Mouse (Mus musculus): ENCODE data around the gene Cyp4x1.
A peak's percentile ranks its signal among the peaks of the same experiment; 100 is the strongest.

Gene Cyp4x1

DNA sequence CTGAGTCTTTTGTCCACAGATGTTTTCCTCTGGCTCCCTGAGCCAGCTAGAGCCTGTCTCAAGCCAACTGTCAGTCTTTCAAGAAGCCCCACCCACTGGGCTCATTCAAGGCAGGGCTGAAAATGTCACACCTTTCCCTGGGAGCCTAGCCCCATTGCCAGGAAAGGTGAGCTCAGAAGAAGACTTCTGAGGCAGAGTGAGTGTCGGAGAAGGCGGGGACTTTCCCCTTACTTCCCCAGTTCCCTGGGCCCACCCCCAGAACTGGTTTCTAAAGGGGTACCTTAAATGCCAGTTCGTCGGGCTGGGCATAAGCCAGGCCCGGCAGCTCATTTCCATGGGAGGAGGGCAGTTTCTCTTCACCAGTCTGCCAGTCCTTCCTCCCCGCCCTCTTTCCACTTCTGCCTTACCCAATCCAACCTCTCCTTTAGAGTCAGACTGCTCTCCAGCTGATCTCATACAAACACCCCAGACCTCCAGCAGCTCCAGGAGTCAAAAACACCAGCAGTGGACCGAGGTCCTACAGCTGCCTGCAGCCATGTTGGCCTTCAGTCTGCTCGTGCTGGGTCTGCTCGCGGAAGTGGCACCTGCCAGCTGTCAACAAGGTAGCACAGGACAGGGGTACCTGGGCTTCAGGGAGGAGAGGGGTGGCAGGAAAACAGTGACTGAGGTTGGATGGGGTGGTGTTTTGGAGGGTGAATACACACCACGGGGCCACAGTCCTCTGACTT is 45.3 kb downstream of the Cyp4x1 start, which contains the start of gene Pdzk1ip1:
TSS of gene Pdzk1ip1 (plus strand) at position 98 of the 728 bp plus-strand sequence.
- peak; percentile 48 for DNase-seq (ENCODE audit: low spot score)

DNA sequence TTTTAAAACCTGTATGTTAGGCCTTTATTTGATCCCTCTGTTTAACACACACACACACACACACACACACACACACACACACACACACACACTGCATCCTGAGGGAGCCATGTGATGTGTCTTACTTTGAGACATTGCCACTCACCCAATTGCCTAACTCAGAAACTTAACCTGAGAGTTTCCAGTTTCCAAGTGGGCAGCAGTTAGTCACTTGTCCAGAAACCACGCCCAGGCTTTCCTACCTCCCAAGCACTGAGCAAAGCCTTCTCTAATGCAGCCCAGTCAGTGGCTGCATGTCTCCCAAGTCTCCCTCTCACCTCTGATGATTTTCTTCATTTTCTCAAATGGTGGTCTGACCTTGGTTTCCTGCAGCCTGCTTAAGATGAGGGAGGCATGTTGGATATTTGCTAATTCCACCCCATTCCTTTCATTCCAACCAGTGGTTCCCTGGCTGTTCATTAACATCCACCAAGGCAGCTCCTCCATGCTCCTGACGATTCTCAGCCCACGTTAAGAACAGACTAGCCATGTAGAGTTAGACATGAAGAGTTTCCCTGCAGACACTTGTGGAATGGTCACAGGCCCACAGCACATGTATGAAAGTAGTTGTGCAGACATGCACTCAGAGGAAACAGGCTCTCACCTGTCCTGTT is 47.2 kb downstream of the Cyp4x1 start:
- DNase-seq (ENCODE audit: low spot score): no peak

DNA sequence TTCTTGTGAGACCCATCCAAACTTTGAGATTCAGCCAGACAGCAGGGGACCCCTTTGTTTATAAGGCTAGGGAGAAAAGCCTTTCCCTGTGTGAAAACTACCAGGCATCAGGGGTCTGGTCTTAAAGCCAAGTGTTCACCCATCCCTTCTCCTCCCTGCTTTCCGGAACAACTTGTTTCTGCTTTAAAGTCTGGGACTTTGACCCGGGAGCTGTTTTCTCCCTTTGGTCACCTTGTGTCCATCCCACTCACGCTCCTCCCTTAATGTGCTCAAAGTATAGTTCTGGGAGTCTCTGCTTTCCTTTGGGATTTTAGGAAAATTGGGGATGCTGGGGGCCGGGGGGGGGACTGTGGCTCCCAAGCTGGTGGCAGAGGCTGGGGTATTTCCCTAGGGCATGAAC is 47.8 kb downstream of the Cyp4x1 start:
- no peak for DNase-seq (ENCODE audit: low spot score)

DNA sequence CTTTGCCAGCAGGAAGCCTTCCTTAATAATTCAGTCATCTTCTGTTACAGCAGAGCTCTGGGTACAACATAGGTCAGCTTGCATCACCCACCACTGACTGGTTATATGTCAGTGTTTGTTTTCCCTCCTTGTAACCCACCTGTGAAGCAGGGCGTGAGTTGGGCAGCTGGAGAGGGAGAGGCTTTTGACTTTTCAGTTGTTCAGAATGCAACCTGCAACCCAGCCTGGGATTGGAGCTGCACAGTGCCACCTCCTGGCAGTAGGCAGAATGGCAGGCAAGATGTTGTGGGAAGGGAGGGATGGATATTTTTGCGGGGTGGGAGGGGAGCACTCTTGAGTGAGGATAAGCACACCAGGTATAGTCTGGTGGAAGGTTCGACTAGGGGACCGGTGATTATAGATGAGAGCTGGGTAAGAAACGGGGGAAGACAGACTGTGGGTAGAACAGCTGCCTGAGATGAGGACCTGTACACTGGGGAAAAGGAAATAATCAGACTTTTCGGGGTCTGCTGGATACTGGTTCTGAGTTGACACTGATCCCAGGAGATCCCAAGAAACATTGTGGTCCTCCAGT is 48.5 kb downstream of the Cyp4x1 start:
- peak; percentile 51 for DNase-seq (ENCODE audit: low spot score)

DNA sequence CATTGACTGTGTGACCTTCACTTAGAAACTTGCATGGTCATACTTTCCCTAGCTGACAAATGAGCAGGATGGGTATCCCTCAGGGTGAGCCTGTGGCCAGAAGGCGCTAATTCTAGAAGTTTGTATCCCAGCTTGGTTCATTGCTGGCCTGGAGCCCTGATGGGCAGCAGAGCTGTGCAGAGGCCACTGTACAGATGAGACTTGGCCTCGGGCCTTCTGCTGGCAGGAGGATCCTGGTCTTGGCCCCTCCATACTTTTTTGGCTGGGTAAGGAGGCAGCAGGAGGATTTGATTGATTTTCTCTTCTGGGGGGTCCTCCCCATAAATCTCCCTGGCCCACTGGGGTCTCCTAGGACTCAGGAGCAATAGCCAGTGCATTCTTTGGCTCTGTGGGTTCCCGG is 51.0 kb downstream of the Cyp4x1 start:
- DNase-seq (ENCODE audit: low spot score): no peak

DNA sequence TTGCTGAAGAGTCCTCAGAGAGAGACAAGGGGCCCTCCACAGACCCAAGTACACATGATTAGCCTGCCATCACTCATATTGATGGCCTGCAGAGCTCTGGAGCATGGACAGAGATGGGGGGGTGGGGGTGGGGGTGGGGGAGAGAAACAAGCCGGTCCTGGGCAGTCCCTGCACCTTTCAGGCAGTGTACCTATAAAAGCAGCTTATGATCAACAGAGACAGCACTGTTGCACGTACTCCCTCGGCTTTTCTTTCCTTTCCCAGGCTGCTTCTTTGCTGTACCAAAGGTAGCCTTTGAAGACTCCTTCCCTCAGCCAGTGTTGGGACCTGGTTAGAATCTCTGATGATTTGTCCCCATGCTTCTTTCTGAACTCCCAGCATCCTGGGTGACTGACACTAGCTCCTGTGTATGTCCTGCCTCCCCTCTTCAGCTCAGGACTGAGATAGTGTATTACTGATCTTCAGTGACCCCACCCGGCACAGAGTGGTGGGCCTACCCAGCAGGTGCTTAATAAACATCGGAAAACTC is 54.2 kb downstream of the Cyp4x1 start:
- DNase-seq (ENCODE audit: low spot score): no peak

DNA sequence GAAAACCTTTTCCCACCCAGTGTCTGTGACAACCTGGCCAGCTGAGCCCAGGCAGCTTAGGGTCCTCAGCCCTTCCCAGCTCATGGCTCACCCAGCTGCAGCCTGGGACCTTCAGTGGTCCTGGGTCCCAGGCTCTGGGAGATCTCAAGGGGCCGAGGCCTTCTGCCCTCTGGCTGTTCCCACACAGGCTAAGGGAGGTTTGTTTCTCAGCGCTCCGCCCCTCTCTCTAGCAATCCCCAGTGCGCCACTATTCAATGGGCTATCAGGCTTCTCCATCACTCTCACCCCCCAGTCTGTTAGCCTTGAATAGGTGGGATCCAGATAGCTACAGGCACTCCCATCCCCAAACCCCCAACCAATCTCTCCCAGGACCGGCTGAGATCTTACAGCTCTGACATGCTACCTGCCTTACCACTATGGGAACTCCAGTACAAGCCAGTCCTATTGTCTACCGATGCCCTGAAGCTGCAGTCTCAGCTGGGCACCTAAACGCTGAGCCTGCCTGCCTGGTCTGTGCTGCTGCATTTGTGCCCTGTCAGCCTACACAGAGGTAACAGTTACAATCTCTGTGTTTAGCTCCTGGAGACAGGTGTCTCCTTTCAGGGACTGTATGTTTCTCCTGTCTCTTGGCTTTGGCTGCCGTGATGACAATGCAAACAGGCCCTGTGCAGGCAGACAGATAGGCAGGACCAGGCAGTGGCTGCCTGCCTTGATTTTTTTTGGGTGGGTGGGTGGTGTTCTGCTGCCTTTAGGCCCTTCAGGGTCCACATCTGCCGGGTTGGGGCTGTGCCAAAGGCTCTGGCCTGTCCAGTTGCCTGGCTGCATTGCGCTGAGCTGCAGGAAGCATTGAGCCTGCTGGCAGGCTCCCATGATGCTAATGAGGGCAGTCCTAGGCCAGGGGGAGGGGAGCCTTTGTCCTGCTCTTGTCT is 54.9 kb downstream of the Cyp4x1 start:
- DNase-seq (ENCODE audit: low spot score): peak; percentile 75

DNA sequence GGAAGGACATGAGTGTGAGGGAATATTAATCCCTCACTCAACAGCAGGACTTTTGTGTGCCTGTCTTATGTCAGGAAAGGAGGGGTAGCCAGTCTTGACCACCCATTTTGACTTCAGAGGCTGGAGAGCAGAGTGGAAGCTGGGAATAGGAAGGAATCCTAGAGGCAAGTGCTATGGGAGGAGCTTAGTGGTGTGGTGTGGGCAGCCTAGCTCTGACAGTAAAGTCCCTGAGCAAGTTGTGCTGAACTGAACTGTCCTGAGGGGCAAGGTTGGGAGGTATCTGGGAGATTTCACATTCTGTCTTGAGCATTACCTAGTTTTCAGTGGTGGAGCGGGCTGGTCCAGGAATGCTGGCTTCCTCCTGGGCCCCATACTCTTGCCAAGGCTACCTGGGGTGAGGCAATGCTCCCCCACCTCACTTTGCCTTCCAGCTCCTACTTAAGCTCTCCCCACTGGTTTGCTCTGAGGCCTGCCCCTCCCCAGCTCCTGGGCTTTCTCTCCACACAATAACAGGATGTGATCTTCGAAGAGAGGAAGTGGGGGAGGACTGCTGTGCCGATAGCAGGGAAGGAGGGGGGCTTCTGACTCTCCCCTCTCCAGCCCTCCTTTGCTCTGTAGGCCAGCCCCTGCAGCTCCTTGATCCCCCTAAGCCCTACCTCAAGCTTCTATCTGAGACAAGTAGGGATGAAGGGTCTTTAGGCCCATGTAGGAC is 58.7 kb downstream of the Cyp4x1 start:
- no peak for DNase-seq (ENCODE audit: low spot score)

DNA sequence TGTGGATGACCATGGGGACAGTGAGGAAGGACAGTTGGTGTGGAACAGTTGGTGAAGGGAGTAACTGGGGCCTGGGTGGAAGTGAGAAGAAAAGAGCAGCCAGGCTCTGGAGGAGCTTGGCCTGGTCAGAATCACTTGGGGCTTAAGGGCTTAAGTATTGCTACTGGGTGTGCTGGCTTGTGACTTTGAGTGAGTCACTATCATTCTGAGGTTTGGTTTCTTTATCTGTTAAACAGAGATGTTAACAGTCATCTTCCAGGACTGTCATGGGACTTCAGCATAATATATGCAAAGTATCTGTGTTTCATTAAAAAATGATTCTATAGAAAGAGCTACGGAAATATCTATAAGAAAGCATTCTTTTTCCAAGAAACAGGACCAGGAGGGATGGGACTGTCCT is 59.3 kb downstream of the Cyp4x1 start:
- no peak for DNase-seq (ENCODE audit: low spot score)

DNA sequence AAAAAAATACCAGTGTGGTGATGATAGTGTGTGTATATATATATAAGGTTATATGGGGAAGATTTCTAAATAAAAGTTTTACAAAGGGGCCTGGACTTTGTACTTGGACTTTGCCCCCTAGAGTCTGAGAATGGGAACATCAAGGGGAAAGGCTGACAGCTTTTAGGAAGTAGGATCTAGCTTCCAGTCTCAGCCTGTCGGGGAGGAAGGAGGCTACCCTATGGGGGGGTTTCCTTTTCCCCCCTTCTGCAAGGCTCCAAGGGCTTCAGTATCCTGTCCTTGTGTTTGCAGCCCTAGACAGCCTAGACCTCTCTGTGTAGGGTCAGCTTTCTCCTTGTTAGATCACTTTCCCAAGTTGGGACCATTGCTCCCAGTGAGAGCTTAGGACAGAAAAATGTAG is 62.4 kb downstream of the Cyp4x1 start:
- DNase-seq (ENCODE audit: low spot score): no peak

DNA sequence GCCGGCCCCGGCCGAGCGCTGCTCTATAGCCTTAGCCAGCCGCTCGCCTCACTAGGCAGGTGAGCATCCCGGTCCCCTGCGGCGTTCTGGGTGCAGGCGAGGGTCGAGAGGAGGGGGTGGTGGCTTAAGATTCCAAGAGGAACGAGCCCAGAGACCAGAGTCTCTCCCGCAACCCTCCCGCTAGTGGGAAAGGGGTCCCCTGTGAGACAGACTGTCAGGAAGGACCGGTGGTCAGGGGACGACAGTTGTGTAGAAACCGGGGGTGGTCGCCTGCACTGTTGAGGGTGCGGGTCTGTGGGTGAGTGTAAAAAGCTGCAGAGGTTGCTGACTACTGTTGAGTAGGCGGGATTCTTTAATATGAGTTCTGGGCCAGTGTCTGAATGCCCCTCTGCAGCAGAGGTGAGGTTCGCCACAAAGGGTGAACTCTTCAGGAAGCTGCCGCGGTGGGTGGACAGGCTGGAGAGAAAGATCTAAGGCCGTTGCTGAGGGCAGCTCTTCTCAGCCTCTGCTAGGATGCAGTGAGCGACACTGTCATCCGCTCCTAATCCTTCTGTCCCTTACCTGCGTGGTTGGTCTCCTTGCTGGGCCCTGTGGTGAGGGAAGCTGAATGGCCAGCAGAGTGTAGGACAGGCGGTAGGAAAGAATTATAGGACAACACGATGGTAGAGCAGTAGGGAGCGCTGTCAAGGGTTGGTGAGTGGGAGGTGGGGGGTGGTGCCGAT is 70.4 kb downstream of the Cyp4x1 start:
- DNase-seq (ENCODE audit: low spot score): no peak

DNA sequence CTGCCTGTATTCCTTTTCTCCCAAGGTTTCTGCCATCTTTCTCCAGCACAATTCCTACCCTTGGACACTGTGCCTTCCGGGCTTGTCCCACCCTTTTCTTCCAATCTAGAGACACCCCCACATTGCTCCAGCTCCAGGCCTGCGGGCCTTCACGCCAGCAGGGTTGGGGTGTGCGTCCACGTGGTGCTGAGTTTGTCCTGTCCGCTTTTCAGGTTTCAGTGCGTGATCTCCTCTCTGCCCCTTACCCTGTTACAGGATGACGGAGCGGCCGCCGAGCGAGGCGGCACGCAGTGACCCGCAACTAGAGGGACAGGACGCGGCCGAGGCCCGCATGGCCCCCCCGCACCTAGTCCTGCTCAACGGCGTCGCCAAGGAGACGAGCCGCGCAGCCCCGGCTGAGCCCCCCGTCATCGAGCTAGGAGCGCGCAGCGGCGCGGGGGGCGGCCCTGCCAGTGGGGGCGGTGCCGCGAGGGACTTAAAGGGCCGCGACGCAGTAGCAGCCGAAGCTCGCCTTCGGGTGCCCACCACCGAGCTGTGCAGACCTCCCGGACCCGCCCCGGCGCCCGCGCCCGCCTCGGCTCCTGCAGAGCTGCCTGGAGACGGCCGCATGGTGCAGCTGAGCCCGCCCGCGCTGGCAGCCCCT is 71.1 kb downstream of the Cyp4x1 start:
- peak; percentile 47 for DNase-seq (ENCODE audit: low spot score)

DNA sequence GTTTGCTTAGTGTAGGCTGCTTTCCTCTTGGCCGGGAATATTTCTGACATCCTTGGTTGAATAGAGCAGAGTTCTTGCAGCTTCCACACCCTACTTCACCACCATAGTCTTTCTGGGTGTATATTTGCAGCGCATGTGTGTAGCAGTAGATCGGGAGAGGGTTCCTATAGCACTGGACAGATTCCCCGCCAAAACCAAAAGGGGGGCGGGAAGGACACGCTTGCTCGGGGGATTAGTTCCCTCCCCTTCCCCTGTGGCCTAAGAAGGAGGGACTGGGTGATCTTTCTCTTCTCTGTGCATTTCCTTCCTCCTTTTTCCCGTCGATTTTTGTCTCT is 71.6 kb downstream of the Cyp4x1 start:
- DNase-seq (ENCODE audit: low spot score): peak; percentile 11

DNA sequence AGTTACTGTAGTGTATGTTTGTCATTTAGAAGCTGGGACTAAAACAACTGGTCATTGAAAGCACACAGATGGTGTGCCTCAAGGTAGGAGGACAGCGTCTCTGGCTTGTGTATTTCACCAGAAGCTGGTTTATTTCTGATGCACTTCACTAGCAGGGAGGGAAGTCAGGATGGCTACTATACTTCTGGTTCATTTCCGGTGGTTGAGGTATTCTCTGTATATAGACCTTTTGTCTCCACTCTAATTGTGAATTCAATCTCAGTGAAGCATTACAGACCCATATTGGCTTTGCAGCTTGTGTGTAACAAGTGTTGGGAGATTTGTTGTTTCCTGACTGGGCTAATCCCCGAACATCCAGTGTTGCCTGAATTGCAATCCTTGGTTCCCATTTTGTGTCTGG is 73.3 kb downstream of the Cyp4x1 start:
- DNase-seq (ENCODE audit: low spot score): no peak

DNA sequence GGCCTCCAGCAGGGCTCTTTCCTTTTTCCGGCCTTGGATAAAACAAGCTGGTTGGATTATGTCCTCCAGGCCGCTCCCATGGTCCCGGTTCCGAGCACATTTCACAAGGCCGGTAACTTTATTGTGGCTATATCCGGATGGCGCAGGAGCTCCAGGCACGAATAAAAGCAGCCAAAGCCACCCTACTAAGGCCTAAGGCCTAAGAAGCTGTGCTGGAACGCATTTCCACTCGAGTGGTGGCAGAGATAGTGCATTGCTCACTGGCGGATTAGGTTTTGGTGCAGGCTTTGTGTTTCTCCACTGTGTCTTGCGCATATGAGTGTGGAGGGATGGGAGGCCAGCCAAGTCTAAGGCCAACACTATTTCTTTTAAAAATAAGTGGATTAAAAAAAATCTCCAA is 74.2 kb downstream of the Cyp4x1 start:
- no peak for DNase-seq (ENCODE audit: low spot score)

DNA sequence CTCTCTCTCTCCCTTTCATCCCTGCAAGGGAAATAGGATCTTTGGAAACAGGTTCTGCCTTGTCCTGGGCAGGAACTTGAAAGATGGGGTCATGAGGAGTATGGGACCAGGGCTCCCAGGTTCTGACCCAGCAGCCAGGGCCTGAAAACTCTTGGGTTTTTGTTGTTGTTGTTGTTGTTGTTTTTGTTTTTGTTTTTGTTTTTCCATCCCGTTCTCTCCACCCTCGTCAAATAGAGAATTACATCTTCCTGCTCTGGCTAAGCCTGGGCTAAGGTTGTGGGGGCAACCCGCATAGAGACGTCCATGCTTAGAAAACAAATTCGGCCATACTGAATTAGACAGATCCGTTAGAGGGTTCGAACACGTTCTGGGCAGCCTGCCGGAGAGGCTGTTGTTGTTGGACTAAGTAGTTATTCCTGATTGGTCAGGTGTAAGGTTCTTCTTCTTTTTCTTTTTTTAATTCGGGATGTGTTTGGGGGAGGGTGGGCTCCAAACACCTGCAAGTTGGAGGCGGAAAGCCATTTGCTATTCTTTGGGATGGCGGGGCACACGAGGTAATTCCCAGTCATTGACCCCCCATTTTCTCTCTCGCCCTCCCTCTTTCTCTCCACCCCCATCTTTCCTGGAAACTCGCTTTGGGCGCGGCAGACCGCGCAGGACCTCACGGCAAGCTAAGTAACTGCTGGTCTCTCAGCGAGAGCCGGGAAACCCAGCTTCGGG is 75.0 kb downstream of the Cyp4x1 start:
- no peak for DNase-seq (ENCODE audit: low spot score)

DNA sequence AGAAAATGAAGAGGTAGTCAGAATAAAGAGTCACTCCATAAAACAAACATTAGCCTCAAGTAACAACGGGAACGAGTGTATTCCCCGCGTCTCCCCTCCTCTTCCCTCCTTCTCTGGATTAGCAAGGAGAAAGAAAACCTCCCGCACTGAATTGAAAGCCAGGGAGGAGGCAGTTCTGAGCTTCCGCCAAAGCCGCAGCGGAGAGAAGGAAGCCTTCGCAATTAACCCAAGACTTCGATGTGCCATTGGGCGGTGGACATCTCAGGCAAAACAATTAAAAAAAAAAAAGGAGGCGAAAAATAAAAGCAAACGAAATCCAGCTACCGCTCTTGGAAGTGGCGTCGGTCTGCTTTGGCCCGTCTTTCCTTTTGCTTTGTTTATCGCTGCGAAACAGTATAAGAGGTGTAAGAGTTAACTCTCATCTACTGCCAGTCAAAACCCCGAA is 75.7 kb downstream of the Cyp4x1 start:
- DNase-seq (ENCODE audit: low spot score): no peak

DNA sequence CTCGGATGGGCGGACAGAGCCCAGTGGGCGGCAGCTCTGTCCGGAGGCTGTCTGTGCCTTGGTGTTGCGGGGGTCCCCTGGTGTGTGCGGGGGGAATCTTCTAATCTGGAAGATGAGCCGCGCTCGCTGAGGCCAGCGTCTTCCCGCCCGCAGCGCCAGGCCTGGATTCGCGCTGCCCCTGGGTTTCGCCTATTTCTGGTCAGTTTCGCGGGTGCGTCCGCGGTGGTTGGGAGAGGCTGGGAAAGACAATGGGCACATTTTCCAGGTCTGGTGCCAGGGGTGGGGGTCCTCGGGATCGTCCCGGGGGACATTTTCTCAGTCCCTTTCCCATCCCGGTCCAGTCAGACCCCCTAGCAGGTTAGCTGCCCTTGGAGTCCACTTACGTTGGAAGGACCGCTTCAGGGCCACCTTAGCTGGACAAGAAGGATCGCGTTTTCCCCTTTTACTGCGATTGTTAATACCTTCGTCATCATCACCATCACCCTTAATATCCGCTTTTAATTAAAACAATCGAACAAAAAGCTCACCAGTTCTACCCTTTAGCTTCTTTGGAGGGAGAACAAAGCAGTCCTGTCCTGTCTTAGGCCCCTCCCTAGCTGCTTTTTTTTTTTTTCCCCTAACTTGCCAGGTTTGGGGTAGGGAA is 76.3 kb downstream of the Cyp4x1 start:
- no peak for DNase-seq (ENCODE audit: low spot score)
